Mouse (Mus musculus) heart, embryonic 14.5 days (tissue): Measurements from ENCODE around the gene Slc15a3. TPM values are rescaled to one million over a fixed set of nuclear protein-coding genes. Genes with fewer than 3 reads are reported as not detected.

Experiments used
- ATAC-seq: fragments of 200-750 bp; cut with Nextera tagmentation; 2 replicates; pipeline ENCODE4 v1.8.0; 2017; ENCODE audit warnings: low read depth, moderate TSS enrichment; ENCODE audit not compliant: insufficient number of reproducible peaks, insufficient read depth, low FRiP score
- H3K27ac ChIP-seq, 2 experiments: fragments of 200-500 bp in 1 of 2; fragments of 300-500 bp in 1 of 2; sonication (generic) in 1 of 2; replicated peaks in 1 of 2; 2 replicates each; pipeline ENCODE4 v1.5.1; 2012 to 2014; ENCODE audit warnings: low read depth in 2 of 2, low read length in 2 of 2, control low read depth in 1 of 2, mild to moderate bottlenecking in 1 of 2, mixed read lengths in 1 of 2; ENCODE audit not compliant: control insufficient read depth in 1 of 2, insufficient read depth in 1 of 2
- H3K27me3 ChIP-seq: fragments of 300-500 bp; sonication (generic); 2 replicates; pipeline ENCODE4 v1.6.1; 2014; ENCODE audit warnings: mild to moderate bottlenecking, low read length, control low read depth; ENCODE audit not compliant: control insufficient read depth, insufficient read depth
- H3K36me3 ChIP-seq: fragments of 300-500 bp; sonication (generic); 2 replicates; pipeline ENCODE4 v1.6.1; 2014; ENCODE audit warnings: mild to moderate bottlenecking, control low read depth, low read length, mixed read lengths; ENCODE audit not compliant: control insufficient read depth, insufficient read depth
- H3K4me1 ChIP-seq, 2 experiments: fragments of 200-500 bp in 1 of 2; fragments of 300-500 bp in 1 of 2; sonication (generic) in 1 of 2; 2 replicates each; pipeline ENCODE4 v1.6.1; 2012 to 2014; ENCODE audit warnings: low read length in 2 of 2, control low read depth in 1 of 2, mixed read lengths in 1 of 2; ENCODE audit not compliant: control insufficient read depth in 2 of 2, insufficient read depth in 2 of 2
- H3K4me2 ChIP-seq: fragments of 300-500 bp; sonication (generic); 2 replicates; pipeline ENCODE4 v1.6.1; 2014; ENCODE audit warnings: mild to moderate bottlenecking, low read length
- H3K4me3 ChIP-seq, 2 experiments: fragments of 200-500 bp in 1 of 2; fragments of 300-500 bp in 1 of 2; sonication (generic) in 1 of 2; 2 replicates each; pipeline ENCODE4 v1.5.1; 2012 to 2014; ENCODE audit warnings: low read length in 2 of 2, mild to moderate bottlenecking in 2 of 2, control low read depth in 1 of 2, low read depth in 1 of 2, moderate library complexity in 1 of 2; ENCODE audit not compliant: control insufficient read depth in 1 of 2, insufficient read depth in 1 of 2
- H3K9ac ChIP-seq: fragments of 300-500 bp; sonication (generic); 2 replicates; pipeline ENCODE4 v1.6.1; 2014; ENCODE audit warnings: mild to moderate bottlenecking, low read length
- H3K9me3 ChIP-seq: fragments of 300-500 bp; sonication (generic); 2 replicates; pipeline ENCODE4 v1.6.1; 2016; ENCODE audit warnings: low read length, control low read depth; ENCODE audit not compliant: control insufficient read depth
- WGBS: fragments of 180-500 bp; shearing (Covaris S2); extraction: QIAGEN DNeasy Blood & Tissue Kit; methylation state at CpG from one replicate; pipeline ENCODE4 v1.1.7; 2014; 5-methylcytosine and 5-hydroxymethylcytosine counted together
- polyA plus RNA-seq: library from polyadenylated mRNA; unstranded; fragments of >200 nt; fragmentation: Nextera tagmentation; extraction: Ambion mirVana; gene quantifications from 2 replicates; pipeline ENCODE4 v1.2.1, GENCODE M21; 2014

Slc15a3 gene
- polyA plus RNA-seq, 1 experiment from 2014 or later = 0.46 TPM

GRCm38 (mm10) chr19:10892201-10892600 lies 52.7 kb downstream of the Slc15a3 start:
- Histone ChIP-seq H3K4me2 (no peak overlapping the region), H3K4me3 (no peak overlapping the region), H3K36me3 (0 out of 2 replicates have a peak, but pooled peaks cover 3% of the 10 kb centered on the region), H3K9me3 (no peaks in the 10 kb centered on the region), H3K9ac (no peak overlapping the region), H3K27ac (no peak overlapping the region), H3K27me3 (no peaks in the 10 kb centered on the region), H3K4me1 (peaks cover 0 to 13% of the 10 kb centered on the region in 2 experiments; a peak in 3 of 4 replicates)
- no peak for ATAC-seq
- 82% methylated on average over 3 of the region's 3 CpGs for WGBS

- H3K27me3 ChIP-seq = no peaks in the 10 kb centered on the region
- peak within 1 kb of the TSS; percentile 78 to 93 for H3K27ac ChIP-seq
- peaks cover 0 to 19% of the 10 kb centered on the region in 2 experiments; a peak in 3 of 4 replicates for H3K4me1 ChIP-seq
- peak within 1 kb of the TSS; percentile 84 for H3K9ac ChIP-seq
- no peaks in the 10 kb centered on the region for H3K9me3 ChIP-seq
- H3K36me3 ChIP-seq = peaks cover 32% of the 10 kb centered on the region
- 1% methylated on average over 43 of the region's 43 CpGs for WGBS
- H3K4me3 ChIP-seq = peak within 1 kb of the TSS; percentile 73 to 99
- ATAC-seq = peak; percentile 84
- H3K4me2 ChIP-seq = peak within 1 kb of the TSS; percentile 90
Observed at GRCm38 (mm10) chr19:10895016-10895528, 55.5 kb downstream of the Slc15a3 start, which contains the start of gene Prpf19. TSS of gene Prpf19 (plus strand) at chr19:10895231.

- Histone ChIP-seq H3K4me2 (peak overlapping the region; percentile 90), H3K27ac (peak overlapping the region; percentile 78 to 93), H3K9me3 (no peaks in the 10 kb centered on the region), H3K27me3 (no peaks in the 10 kb centered on the region), H3K4me1 (peaks cover 0 to 19% of the 10 kb centered on the region in 2 experiments; a peak in 3 of 4 replicates), H3K9ac (peak overlapping the region; percentile 84), H3K4me3 (peak overlapping the region; percentile 73 to 99), H3K36me3 (peaks cover 38% of the 10 kb centered on the region)
- no peak for ATAC-seq
- WGBS = 3% methylated on average over 16 of the region's 16 CpGs
Observed at GRCm38 (mm10) chr19:10895708-10896107, 56.2 kb downstream of the Slc15a3 start.

GRCm38 (mm10) chr19:10896849-10897248 lies 57.3 kb downstream of the Slc15a3 start:
- H3K4me2 ChIP-seq = peak overlapping the region; percentile 90
- peak overlapping the region; percentile 84 for H3K9ac ChIP-seq
- ATAC-seq = no peak
- no peaks in the 10 kb centered on the region for H3K27me3 ChIP-seq
- peaks cover 0 to 19% of the 10 kb centered on the region in 2 experiments; a peak in 3 of 4 replicates for H3K4me1 ChIP-seq
- peak overlapping the region; percentile 67 to 78 for H3K27ac ChIP-seq
- H3K9me3 ChIP-seq = no peaks in the 10 kb centered on the region
- H3K4me3 ChIP-seq = peak overlapping the region; percentile 14 to 73; a peak in 3 of 4 replicates
- H3K36me3 ChIP-seq = peaks cover 50% of the 10 kb centered on the region
- 23% methylated on average over 7 of the region's 7 CpGs for WGBS

- Histone ChIP-seq H3K4me3 (peak overlapping the region in 1 of 2 experiments; percentile 73; a peak in 1 of 4 replicates), H3K36me3 (peaks cover 56% of the 10 kb centered on the region), H3K9me3 (no peaks in the 10 kb centered on the region), H3K27me3 (no peaks in the 10 kb centered on the region), H3K4me1 (peaks cover 0 to 19% of the 10 kb centered on the region in 2 experiments; a peak in 3 of 4 replicates), H3K9ac (peak overlapping the region; percentile 84), H3K4me2 (peak overlapping the region; percentile 90), H3K27ac (peak overlapping the region; percentile 67 to 78; a peak in 3 of 4 replicates)
- no peak for ATAC-seq
- 73% methylated on average over 8 of the region's 8 CpGs for WGBS
Observed at GRCm38 (mm10) chr19:10897491-10897890, 58.0 kb downstream of the Slc15a3 start.

- H3K9ac ChIP-seq = no peak overlapping the region
- no peaks in the 10 kb centered on the region for H3K27me3 ChIP-seq
- WGBS = 56% methylated on average over 6 of the region's 6 CpGs
- no peak overlapping the region for H3K27ac ChIP-seq
- no peak for ATAC-seq
- H3K9me3 ChIP-seq = no peaks in the 10 kb centered on the region
- peaks cover 6 to 29% of the 10 kb centered on the region in 2 experiments for H3K4me1 ChIP-seq
- H3K4me2 ChIP-seq = no peak overlapping the region
- H3K36me3 ChIP-seq = peaks cover 83% of the 10 kb centered on the region
- no peak overlapping the region for H3K4me3 ChIP-seq
Observed at GRCm38 (mm10) chr19:10900315-10900714, 60.8 kb downstream of the Slc15a3 start.

- Histone ChIP-seq H3K27me3 (no peaks in the 10 kb centered on the region), H3K4me3 (no peak overlapping the region), H3K36me3 (peaks cover 91% of the 10 kb centered on the region), H3K9ac (no peak overlapping the region), H3K27ac (no peak overlapping the region), H3K4me2 (no peak overlapping the region), H3K9me3 (no peaks in the 10 kb centered on the region), H3K4me1 (peaks cover 12 to 34% of the 10 kb centered on the region in 2 experiments)
- 94% methylated on average over 5 of the region's 5 CpGs for WGBS
- ATAC-seq = no peak
Observed at GRCm38 (mm10) chr19:10901046-10901445, 61.5 kb downstream of the Slc15a3 start.
